Mouse (Mus musculus): ENCODE results near the gene B430218F22Rik. TPM values are rescaled to one million over a fixed set of nuclear protein-coding genes. Genes with fewer than 3 reads are reported as not detected.
"Not testable (repeated sequence)": the region's sequence is repeated elsewhere in the genome, so short reads cannot be mapped to it uniquely, and the experiment has no call there.

B430218F22Rik gene
- 1.3 and 2.1 TPM in 2 replicates for polyA plus RNA-seq (2016; fragmentation: Nextera tagmentation; extraction: Ambion mirVana)

DNA sequence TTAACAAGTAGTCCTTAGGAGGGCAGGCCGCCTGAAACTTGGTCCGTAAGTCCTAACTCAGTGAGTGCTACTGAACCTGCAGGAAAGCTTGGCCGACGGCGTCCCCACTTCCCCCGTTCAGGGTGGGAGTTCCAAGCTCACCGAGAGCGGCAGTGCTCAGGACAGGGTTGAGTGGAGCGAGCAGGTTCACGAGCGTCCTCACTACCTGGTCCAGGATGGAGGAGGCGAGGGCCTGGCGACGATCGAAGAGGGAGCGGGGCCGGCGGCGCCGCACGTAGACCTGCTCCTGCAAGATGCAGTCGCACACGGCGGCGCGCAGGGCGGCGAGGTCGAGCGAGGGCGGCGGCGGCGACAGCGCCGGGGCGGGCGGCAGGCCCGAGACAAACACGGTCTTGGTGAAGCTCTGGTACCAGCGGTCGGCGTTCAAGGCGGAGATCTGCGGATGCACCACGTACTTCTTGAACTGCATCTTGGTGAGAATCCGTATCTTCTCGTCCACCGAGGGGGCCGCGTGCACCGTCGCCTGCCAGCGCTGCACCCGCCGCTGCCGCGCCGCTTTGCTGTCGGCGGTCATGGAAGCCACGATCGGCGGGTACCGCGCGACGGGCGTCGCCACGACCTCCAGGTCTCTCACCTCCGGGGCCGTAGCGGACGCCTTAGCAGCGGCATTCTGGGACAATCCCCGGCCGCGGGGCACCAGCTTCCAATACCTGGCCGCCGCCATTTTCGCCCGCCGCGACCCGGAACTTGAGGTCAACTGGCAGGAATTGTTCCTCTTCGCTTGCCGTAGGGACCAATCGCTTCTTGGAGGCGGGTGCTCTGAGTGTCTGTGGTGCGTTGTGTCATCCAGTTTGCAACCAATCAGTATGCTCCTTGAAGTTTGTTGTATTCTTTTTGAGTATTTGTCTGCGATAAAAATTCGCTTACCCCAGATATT lies at the start of gene B430218F22Rik, which contains the start of gene Mrps30:
B430218F22Rik (plus strand) TSS at position 120 of the 937 bp plus-strand sequence.
Mrps30 (minus strand) TSS at position 742 of the 937 bp plus-strand sequence.
- H3K27me3 ChIP-seq: no peaks in the 10 kb centered on the region
- peak; percentile 98 for ATAC-seq (ENCODE audit: low FRiP score, low read depth)
- peak within 1 kb of the TSS; percentile 68 for H3K27ac ChIP-seq (replicated peaks)
- H3K4me2 ChIP-seq (replicated peaks): peak within 1 kb of the TSS; percentile 77
- H3K9me3 ChIP-seq: no peaks in the 10 kb centered on the region
- peaks cover 30% of the 10 kb centered on the region for H3K36me3 ChIP-seq
- under 1% methylated on average over 80 of the region's 93 CpGs for WGBS
- H3K9ac ChIP-seq (replicated peaks): peak within 1 kb of the TSS; percentile 86
- peaks cover 9% of the 10 kb centered on the region for H3K4me1 ChIP-seq
- peak within 1 kb of the TSS; percentile 95 for H3K4me3 ChIP-seq

DNA sequence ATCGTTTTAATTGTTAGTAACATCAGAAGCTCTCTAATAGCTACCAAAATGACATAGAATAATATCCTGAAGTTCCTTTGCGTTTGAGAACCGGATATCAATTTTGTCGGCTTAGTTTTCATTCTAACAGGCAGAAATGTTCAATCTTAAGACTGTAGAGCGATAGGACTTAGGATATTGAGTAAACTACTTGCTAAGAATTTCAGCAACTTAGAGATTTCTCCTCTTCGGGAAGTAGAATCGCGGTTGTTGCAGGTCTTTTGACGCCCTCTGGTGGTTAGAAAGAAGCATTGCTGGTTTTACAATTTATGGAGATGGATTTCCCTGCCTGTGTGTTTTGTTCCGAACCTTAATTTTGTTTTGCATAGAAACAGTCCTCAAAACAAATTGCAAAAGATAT lies 36.2 kb upstream of the B430218F22Rik start:
- Histone ChIP-seq H3K9ac (replicated peaks) (no peak overlapping the region), H3K9me3 (no peaks in the 10 kb centered on the region), H3K27ac (replicated peaks) (no peak overlapping the region), H3K27me3 (no peaks in the 10 kb centered on the region), H3K4me1 (no peaks in the 10 kb centered on the region), H3K4me2 (replicated peaks) (no peak overlapping the region), H3K4me3 (no peak overlapping the region), H3K36me3 (no peaks in the 10 kb centered on the region)
- no peak for ATAC-seq (ENCODE audit: low FRiP score, low read depth)
- WGBS: 26% methylated on average over 10 of the region's 10 CpGs

DNA sequence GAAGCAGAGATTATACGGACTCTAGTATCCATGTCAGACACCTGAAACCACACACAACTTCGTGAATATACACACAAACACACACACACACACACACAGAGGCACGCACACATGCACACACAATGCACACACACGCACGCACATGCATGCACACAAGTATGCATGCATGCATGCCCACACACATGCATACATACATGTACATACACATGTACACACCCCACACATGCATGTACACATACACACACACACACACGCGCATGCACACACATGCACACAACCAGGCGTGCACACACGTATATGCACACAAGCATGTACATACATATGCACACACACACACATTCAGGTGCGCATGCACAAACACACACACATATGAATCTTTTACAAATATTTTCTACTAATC lies 35.6 kb upstream of the B430218F22Rik start:
- ATAC-seq (ENCODE audit: low FRiP score, low read depth): 0 out of 2 replicates have a peak, but pooled peaks have one; percentile 57
- no peaks in the 10 kb centered on the region for H3K9me3 ChIP-seq

GRCm38 (mm10) chr13:118363342-118363741 lies 23.1 kb upstream of the B430218F22Rik start:
- WGBS: 89% methylated on average over 6 of the region's 6 CpGs
- Histone ChIP-seq H3K27me3 (no peaks in the 10 kb centered on the region), H3K27ac (replicated peaks) (no peak overlapping the region), H3K9me3 (no peaks in the 10 kb centered on the region), H3K36me3 (no peaks in the 10 kb centered on the region), H3K9ac (replicated peaks) (no peak overlapping the region), H3K4me2 (replicated peaks) (no peak overlapping the region), H3K4me3 (no peak overlapping the region), H3K4me1 (no peaks in the 10 kb centered on the region)
- ATAC-seq (ENCODE audit: low FRiP score, low read depth): no peak

More for the DNA sequence above, 35.6 kb upstream of the B430218F22Rik start:
- H3K36me3 ChIP-seq: no peaks in the 10 kb centered on the region
- WGBS: 92% methylated on average over 10 of the region's 10 CpGs
- H3K27me3 ChIP-seq: no peaks in the 10 kb centered on the region
- H3K4me1 ChIP-seq: no peaks in the 10 kb centered on the region
- H3K9ac ChIP-seq (replicated peaks): no peak overlapping the region
- H3K27ac ChIP-seq (replicated peaks): no peak overlapping the region
- no peak overlapping the region for H3K4me2 ChIP-seq (replicated peaks)
- no peak overlapping the region for H3K4me3 ChIP-seq

- no peaks in the 10 kb centered on the region for H3K27me3 ChIP-seq
- H3K4me2 ChIP-seq (replicated peaks): no peak overlapping the region
- H3K9me3 ChIP-seq: no peaks in the 10 kb centered on the region
- H3K4me1 ChIP-seq: no peaks in the 10 kb centered on the region
- no peak for ATAC-seq (ENCODE audit: low FRiP score, low read depth)
- H3K9ac ChIP-seq (replicated peaks): no peak overlapping the region
- H3K4me3 ChIP-seq: no peak overlapping the region
- no peak overlapping the region for H3K27ac ChIP-seq (replicated peaks)
- WGBS: 76% methylated on average over 1 of the region's 1 CpGs
- no peaks in the 10 kb centered on the region for H3K36me3 ChIP-seq
Measured at GRCm38 (mm10) chr13:118365774-118366173, 20.7 kb upstream of the B430218F22Rik start.

GRCm38 (mm10) chr13:118372871-118373270 lies 13.6 kb upstream of the B430218F22Rik start:
- no peak for ATAC-seq (ENCODE audit: low FRiP score, low read depth)
- H3K27me3 ChIP-seq: no peaks in the 10 kb centered on the region
- H3K4me1 ChIP-seq: no peaks in the 10 kb centered on the region
- no peak overlapping the region for H3K4me2 ChIP-seq (replicated peaks)
- WGBS: 93% methylated on average over 4 of the region's 4 CpGs
- H3K4me3 ChIP-seq: no peak overlapping the region
- H3K9ac ChIP-seq (replicated peaks): no peak overlapping the region
- H3K36me3 ChIP-seq: peaks cover 10% of the 10 kb centered on the region; the same call in 1 of the 2 replicates
- H3K9me3 ChIP-seq: no peaks in the 10 kb centered on the region
- H3K27ac ChIP-seq (replicated peaks): no peak overlapping the region

DNA sequence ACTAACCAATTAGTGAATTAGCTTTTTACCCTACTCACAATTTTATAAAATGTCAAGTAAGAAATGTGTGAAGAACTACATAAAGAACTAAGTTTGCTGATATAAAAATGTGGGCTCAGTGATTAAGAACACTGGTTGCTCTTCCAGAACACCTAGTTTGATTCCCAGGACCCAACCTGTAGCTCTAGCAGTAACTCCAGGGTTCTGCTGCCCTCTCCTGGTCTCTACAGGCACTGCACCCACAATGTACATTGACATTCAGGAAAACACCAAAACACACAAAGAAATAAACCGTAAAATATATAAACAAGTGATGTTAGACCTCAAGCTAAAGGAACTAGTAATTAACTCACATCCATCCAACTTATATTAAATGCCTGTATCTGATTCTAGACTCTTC lies 7.3 kb upstream of the B430218F22Rik start:
- H3K4me2 ChIP-seq (replicated peaks): no peak overlapping the region
- H3K4me1 ChIP-seq: no peaks in the 10 kb centered on the region
- ATAC-seq (ENCODE audit: low FRiP score, low read depth): no peak
- H3K9ac ChIP-seq (replicated peaks): no peak overlapping the region
- no peak overlapping the region for H3K27ac ChIP-seq (replicated peaks)
- WGBS: 85% methylated on average over 1 of the region's 1 CpGs
- no peak overlapping the region for H3K4me3 ChIP-seq
- H3K27me3 ChIP-seq: no peaks in the 10 kb centered on the region
- H3K9me3 ChIP-seq: no peaks in the 10 kb centered on the region
- peaks cover 59% of the 10 kb centered on the region for H3K36me3 ChIP-seq

DNA sequence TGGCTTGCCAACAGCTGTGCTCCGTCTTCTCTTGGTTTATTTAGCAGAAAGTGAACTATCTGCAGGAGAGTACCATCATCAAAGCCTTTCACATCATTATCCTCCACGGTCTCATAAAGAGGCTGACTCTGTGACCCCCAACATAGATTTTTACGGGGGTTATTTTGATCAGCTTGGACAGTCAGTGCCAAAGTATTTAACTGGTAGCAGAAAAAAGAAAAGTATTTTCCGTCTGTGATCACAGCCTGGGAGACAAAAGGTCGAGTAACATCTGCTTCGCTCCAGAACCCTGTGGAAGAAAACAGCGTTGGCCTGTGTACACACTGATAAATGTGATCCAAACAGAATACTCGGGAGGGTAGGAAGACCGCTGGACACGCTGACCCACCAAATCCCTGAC lies 6.0 kb upstream of the B430218F22Rik start:
- no peak overlapping the region for H3K4me2 ChIP-seq (replicated peaks)
- no peak overlapping the region for H3K4me3 ChIP-seq
- WGBS: 83% methylated on average over 10 of the region's 10 CpGs
- H3K4me1 ChIP-seq: no peaks in the 10 kb centered on the region; the same call in 1 of the 2 replicates
- no peaks in the 10 kb centered on the region for H3K9me3 ChIP-seq
- no peak overlapping the region for H3K27ac ChIP-seq (replicated peaks)
- no peak overlapping the region for H3K9ac ChIP-seq (replicated peaks)
- peaks cover 68% of the 10 kb centered on the region for H3K36me3 ChIP-seq
- no peaks in the 10 kb centered on the region for H3K27me3 ChIP-seq
- ATAC-seq (ENCODE audit: low FRiP score, low read depth): no peak

- WGBS: 9% methylated on average over 10 of the region's 10 CpGs
- not testable (repeated sequence) for H3K27me3 ChIP-seq; H3K27ac ChIP-seq (replicated peaks); H3K9me3 ChIP-seq; H3K4me1 ChIP-seq; H3K9ac ChIP-seq (replicated peaks)
- Histone ChIP-seq H3K36me3 (peaks cover 25% of the 10 kb centered on the region), H3K4me3 (peak overlapping the region; percentile 95), H3K4me2 (replicated peaks) (peak overlapping the region; percentile 45)
- peak; percentile 63 for ATAC-seq (ENCODE audit: low FRiP score, low read depth)
Measured at GRCm38 (mm10) chr13:118387448-118387801, 995 bp downstream of the B430218F22Rik start.

- Histone ChIP-seq H3K4me1 (no peaks in the 10 kb centered on the region), H3K27me3 (no peaks in the 10 kb centered on the region), H3K27ac (replicated peaks) (no peak overlapping the region), H3K4me3 (no peak overlapping the region), H3K9me3 (no peaks in the 10 kb centered on the region), H3K4me2 (replicated peaks) (no peak overlapping the region), H3K36me3 (no peaks in the 10 kb centered on the region), H3K9ac (replicated peaks) (no peak overlapping the region)
- WGBS: 91% methylated on average over 3 of the region's 3 CpGs
- no peak for ATAC-seq (ENCODE audit: low FRiP score, low read depth)
Measured at GRCm38 (mm10) chr13:118395803-118396202, 9.4 kb downstream of the B430218F22Rik start.

GRCm38 (mm10) chr13:118400340-118400739 lies 13.9 kb downstream of the B430218F22Rik start:
- ATAC-seq (ENCODE audit: low FRiP score, low read depth): no peak
- Histone ChIP-seq H3K9ac (replicated peaks) (no peak overlapping the region), H3K27ac (replicated peaks) (no peak overlapping the region), H3K4me2 (replicated peaks) (no peak overlapping the region), H3K36me3 (no peaks in the 10 kb centered on the region), H3K27me3 (no peaks in the 10 kb centered on the region), H3K4me1 (no peaks in the 10 kb centered on the region), H3K9me3 (no peaks in the 10 kb centered on the region), H3K4me3 (no peak overlapping the region)
- 70% methylated on average over 6 of the region's 6 CpGs for WGBS

GRCm38 (mm10) chr13:118403544-118403943 lies 17.1 kb downstream of the B430218F22Rik start:
- no peak overlapping the region for H3K9ac ChIP-seq (replicated peaks)
- no peak for ATAC-seq (ENCODE audit: low FRiP score, low read depth)
- H3K36me3 ChIP-seq: no peaks in the 10 kb centered on the region
- no peaks in the 10 kb centered on the region for H3K9me3 ChIP-seq
- H3K4me1 ChIP-seq: no peaks in the 10 kb centered on the region
- H3K27ac ChIP-seq (replicated peaks): no peak overlapping the region
- H3K4me2 ChIP-seq (replicated peaks): no peak overlapping the region
- no peak overlapping the region for H3K4me3 ChIP-seq
- no peaks in the 10 kb centered on the region for H3K27me3 ChIP-seq

Data from midbrain, embryonic 12.5 days (tissue).